Mouse (Mus musculus): ENCODE results near the gene Ugt1a2. TPM values are rescaled to one million over a fixed set of nuclear protein-coding genes. Genes with fewer than 3 reads are reported as not detected.

Gene Ugt1a2
- polyA plus RNA-seq, 1 experiment: 0.38 TPM

DNA sequence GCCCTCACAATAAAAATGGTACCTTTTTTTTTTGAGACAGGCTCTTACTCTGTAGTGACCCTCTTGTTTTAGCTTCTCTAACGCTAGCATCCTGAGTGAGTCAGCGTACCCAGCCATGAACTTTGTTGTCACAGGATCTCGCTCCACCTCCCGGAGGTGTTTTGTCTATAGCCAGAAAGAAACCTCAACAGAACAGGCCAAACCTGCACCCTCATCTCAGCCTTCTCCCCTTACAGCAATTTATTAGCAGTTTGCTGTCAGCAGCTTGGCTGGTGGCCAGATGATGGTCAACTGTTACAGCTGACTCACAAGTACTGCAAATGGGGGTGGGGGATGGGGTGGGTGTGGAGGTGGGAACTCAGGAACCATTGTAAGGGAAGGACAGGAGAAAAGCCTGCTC lies 61.9 kb downstream of the Ugt1a2 start:
- 72% methylated on average over 4 of the region's 4 CpGs for WGBS
- H3K4me1 ChIP-seq (ENCODE audit: control insufficient read depth, insufficient read depth, insufficient read length, low read length): peaks cover 7% of the 10 kb centered on the region
- no peak overlapping the region for H3K27ac ChIP-seq (ENCODE audit: insufficient read depth, low read depth, low read length)
- TF ChIP-seq POLR2A (IDR thresholded peaks at IDR 0.05; ENCODE audit: low read depth, low read length) (no peak), CTCF (IDR thresholded peaks at IDR 0.05; ENCODE audit: extremely low read depth, insufficient read length, insufficient replicate concordance, low read depth, low read length) (no peak)
- no peaks in the 10 kb centered on the region for H3K27me3 ChIP-seq (ENCODE audit: control insufficient read depth, insufficient read depth, low read length)
- H3K36me3 ChIP-seq (ENCODE audit: control insufficient read depth, insufficient read depth, low read length): peaks cover 65% of the 10 kb centered on the region
- H3K4me3 ChIP-seq (ENCODE audit: low read depth, low read length): no peak overlapping the region

DNA sequence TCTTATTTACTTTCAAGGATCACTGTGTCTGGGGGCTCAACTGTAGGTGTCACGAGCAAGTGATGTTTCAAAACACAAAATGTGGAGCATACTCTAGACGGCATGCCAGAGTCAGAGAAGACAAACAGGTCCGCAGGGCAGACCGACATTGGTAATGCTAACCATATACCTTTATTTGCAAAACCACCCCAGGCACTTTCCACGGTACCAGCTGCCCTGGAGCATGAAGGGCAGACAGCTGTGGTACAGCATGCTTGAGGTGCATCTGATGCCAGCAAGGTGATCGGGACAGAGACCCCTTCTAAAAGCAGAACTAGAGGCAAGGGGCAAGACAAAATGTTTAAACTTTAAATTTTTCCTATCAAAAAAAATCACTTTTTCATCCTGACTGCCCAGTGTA lies 62.6 kb downstream of the Ugt1a2 start:
- H3K27me3 ChIP-seq (ENCODE audit: control insufficient read depth, insufficient read depth, low read length): no peaks in the 10 kb centered on the region
- WGBS: 73% methylated on average over 6 of the region's 6 CpGs
- H3K36me3 ChIP-seq (ENCODE audit: control insufficient read depth, insufficient read depth, low read length): peaks cover 72% of the 10 kb centered on the region
- no peak for TF ChIP-seq CTCF (IDR thresholded peaks at IDR 0.05; ENCODE audit: extremely low read depth, insufficient read length, insufficient replicate concordance, low read depth, low read length)
- TF ChIP-seq POLR2A (IDR thresholded peaks at IDR 0.05; ENCODE audit: low read depth, low read length): no peak
- H3K4me3 ChIP-seq (ENCODE audit: low read depth, low read length): no peak overlapping the region
- H3K27ac ChIP-seq (ENCODE audit: insufficient read depth, low read depth, low read length): no peak overlapping the region
- peaks cover 7% of the 10 kb centered on the region for H3K4me1 ChIP-seq (ENCODE audit: control insufficient read depth, insufficient read depth, insufficient read length, low read length)

DNA sequence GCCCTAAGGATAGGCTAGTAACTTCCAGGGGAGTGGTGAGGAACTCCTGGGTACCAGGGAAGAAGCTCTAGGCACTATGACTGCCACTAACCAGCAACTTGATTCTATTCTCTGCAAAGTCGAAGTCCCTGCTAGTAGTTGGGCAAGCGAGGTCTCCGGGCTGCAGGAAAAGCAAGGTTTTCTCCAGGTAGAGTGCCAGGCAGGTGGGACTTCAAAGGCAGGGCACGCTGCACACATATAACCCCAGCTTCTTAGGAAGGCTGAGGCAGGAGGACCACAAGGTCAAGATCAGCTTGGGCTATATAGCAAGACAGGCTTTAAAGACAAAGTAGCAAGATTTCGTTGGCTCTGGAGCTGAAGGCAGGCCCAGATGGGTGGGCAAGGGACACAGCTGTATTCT lies 63.4 kb downstream of the Ugt1a2 start:
- peaks cover 7% of the 10 kb centered on the region for H3K4me1 ChIP-seq (ENCODE audit: control insufficient read depth, insufficient read depth, insufficient read length, low read length)
- no peaks in the 10 kb centered on the region for H3K27me3 ChIP-seq (ENCODE audit: control insufficient read depth, insufficient read depth, low read length)
- H3K27ac ChIP-seq (ENCODE audit: insufficient read depth, low read depth, low read length): no peak overlapping the region
- no peak for TF ChIP-seq CTCF (IDR thresholded peaks at IDR 0.05; ENCODE audit: extremely low read depth, insufficient read length, insufficient replicate concordance, low read depth, low read length)
- TF ChIP-seq POLR2A (IDR thresholded peaks at IDR 0.05; ENCODE audit: low read depth, low read length): no peak
- no peak overlapping the region for H3K4me3 ChIP-seq (ENCODE audit: low read depth, low read length)
- H3K36me3 ChIP-seq (ENCODE audit: control insufficient read depth, insufficient read depth, low read length): peaks cover 80% of the 10 kb centered on the region
- 92% methylated on average over 5 of the region's 5 CpGs for WGBS

DNA sequence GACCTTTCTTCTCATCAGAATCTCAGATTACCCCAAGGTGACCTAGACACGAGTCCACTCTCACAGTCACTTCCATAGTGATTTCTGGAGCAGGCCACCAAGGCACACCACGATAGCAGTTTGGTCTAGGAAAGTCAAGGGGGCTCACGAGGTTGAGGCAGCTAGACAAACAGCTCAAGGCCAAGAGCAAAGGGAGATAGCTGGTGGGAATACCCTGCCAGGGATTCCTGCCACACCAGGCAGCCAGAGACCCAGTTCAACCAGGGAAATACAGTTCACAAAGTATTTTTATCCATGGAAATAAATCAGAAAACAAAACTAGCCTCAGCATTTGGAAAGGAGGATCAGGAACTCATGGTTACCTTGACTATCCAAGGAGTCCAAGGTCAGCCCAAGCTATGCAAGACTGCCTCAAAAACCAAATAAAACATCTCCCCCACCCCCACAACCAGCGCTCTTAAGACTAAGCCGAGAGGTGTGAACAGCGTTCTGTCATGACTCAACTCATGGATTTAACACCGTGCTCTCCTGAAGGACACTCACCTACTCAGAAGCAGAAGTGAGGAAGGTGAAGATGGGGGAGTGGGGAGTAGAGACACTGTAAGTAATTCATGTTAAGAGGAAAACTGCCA lies 64.0 kb downstream of the Ugt1a2 start:
- Histone ChIP-seq H3K27ac (ENCODE audit: insufficient read depth, low read depth, low read length) (no peak overlapping the region), H3K4me3 (ENCODE audit: low read depth, low read length) (no peak overlapping the region), H3K36me3 (ENCODE audit: control insufficient read depth, insufficient read depth, low read length) (peaks cover 86% of the 10 kb centered on the region), H3K27me3 (ENCODE audit: control insufficient read depth, insufficient read depth, low read length) (no peaks in the 10 kb centered on the region), H3K4me1 (ENCODE audit: control insufficient read depth, insufficient read depth, insufficient read length, low read length) (peaks cover 7% of the 10 kb centered on the region)
- TF ChIP-seq CTCF (IDR thresholded peaks at IDR 0.05; ENCODE audit: extremely low read depth, insufficient read length, insufficient replicate concordance, low read depth, low read length): no peak
- TF ChIP-seq POLR2A (IDR thresholded peaks at IDR 0.05; ENCODE audit: low read depth, low read length): no peak
- WGBS: 83% methylated on average over 7 of the region's 7 CpGs

DNA sequence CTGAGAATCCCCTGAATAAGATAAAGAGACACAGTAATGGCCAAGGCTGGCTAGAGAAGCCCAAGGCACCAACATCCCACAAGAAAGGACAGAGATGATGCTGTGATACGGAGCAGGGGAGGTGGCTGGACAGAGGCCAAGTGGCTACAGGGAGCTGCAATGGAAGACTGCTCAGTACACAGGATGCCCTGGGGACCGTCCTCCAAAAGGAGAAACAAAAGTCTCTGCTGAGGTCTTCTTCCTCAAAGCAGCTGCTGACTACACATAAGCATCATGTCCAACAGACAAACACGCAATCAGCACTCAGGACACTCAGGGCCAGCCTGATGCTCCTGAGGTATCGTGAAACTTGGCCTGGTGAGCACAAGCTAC lies 64.5 kb downstream of the Ugt1a2 start:
- Histone ChIP-seq H3K4me1 (ENCODE audit: control insufficient read depth, insufficient read depth, insufficient read length, low read length) (peaks cover 4% of the 10 kb centered on the region), H3K36me3 (ENCODE audit: control insufficient read depth, insufficient read depth, low read length) (peaks cover 89% of the 10 kb centered on the region), H3K4me3 (ENCODE audit: low read depth, low read length) (no peak overlapping the region), H3K27ac (ENCODE audit: insufficient read depth, low read depth, low read length) (no peak overlapping the region), H3K27me3 (ENCODE audit: control insufficient read depth, insufficient read depth, low read length) (no peaks in the 10 kb centered on the region)
- TF ChIP-seq CTCF (IDR thresholded peaks at IDR 0.05; ENCODE audit: extremely low read depth, insufficient read length, insufficient replicate concordance, low read depth, low read length): no peak
- TF ChIP-seq POLR2A (IDR thresholded peaks at IDR 0.05; ENCODE audit: low read depth, low read length): no peak
- 77% methylated on average over 4 of the region's 4 CpGs for WGBS

DNA sequence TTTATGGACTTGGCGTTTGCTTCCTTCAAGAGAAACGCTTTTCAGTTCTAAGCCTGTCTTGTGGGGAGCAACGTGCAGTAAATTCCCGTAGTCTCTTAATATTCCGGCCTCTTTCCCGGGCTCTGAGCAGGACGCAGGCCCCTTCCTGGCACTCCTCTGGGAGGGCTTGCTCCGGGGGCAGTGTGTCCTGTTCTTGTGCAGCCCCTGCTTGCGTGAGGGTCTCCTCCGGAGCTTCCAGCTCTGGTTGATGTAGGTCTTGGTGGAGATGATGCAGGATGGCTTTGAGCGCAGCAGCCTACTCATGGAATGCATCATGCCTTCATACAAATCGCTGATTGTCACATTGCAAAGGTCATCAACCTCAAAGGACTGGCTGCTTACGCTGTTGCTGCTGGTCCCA lies 65.7 kb downstream of the Ugt1a2 start:
- Histone ChIP-seq H3K4me3 (ENCODE audit: low read depth, low read length) (no peak overlapping the region), H3K27me3 (ENCODE audit: control insufficient read depth, insufficient read depth, low read length) (no peaks in the 10 kb centered on the region), H3K27ac (ENCODE audit: insufficient read depth, low read depth, low read length) (no peak overlapping the region), H3K36me3 (ENCODE audit: control insufficient read depth, insufficient read depth, low read length) (peaks cover 88% of the 10 kb centered on the region), H3K4me1 (ENCODE audit: control insufficient read depth, insufficient read depth, insufficient read length, low read length) (no peaks in the 10 kb centered on the region)
- TF ChIP-seq CTCF (IDR thresholded peaks at IDR 0.05; ENCODE audit: extremely low read depth, insufficient read length, insufficient replicate concordance, low read depth, low read length) (no peak), POLR2A (IDR thresholded peaks at IDR 0.05; ENCODE audit: low read depth, low read length) (no peak)
- WGBS: 89% methylated on average over 13 of the region's 13 CpGs

DNA sequence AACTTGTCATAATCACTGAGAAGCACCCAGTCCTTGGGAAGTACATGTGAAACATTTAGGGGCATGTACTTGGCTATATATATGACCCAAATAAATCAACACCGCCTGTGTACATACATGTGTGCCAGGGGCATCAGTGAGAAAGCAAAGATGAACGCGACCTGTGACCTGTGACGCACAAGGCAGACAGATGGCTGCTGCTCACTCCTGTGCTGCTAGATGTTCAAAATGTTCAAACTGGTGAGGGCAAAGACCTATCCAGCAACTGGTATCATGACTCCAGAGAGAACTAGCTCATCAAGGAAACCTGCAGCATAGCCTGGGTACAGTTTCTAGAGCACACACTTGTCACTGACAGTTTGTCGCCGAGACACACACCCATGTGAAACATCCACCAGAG lies 67.1 kb downstream of the Ugt1a2 start:
- TF ChIP-seq CTCF (IDR thresholded peaks at IDR 0.05; ENCODE audit: extremely low read depth, insufficient read length, insufficient replicate concordance, low read depth, low read length) (no peak), POLR2A (IDR thresholded peaks at IDR 0.05; ENCODE audit: low read depth, low read length) (no peak)
- H3K27me3 ChIP-seq (ENCODE audit: control insufficient read depth, insufficient read depth, low read length): no peaks in the 10 kb centered on the region
- H3K4me1 ChIP-seq (ENCODE audit: control insufficient read depth, insufficient read depth, insufficient read length, low read length): no peaks in the 10 kb centered on the region
- no peak overlapping the region for H3K27ac ChIP-seq (ENCODE audit: insufficient read depth, low read depth, low read length)
- 92% methylated on average over 6 of the region's 6 CpGs for WGBS
- peaks cover 84% of the 10 kb centered on the region for H3K36me3 ChIP-seq (ENCODE audit: control insufficient read depth, insufficient read depth, low read length)
- H3K4me3 ChIP-seq (ENCODE audit: low read depth, low read length): no peak overlapping the region
